Mouse (Mus musculus) splenic B cell, adult 2 months (primary cell): ENCODE measurements around the gene Idi2.
A peak's percentile ranks its signal among the peaks of the same experiment; 100 is the strongest.
"Not testable (repeated sequence)": the region's sequence is repeated elsewhere in the genome, so short reads cannot be mapped to it uniquely, and the experiment has no call there.

ENCODE experiments used
- DNase-seq: peaks from one replicate; pipeline ENCODE4 v3.0.0-alpha.2; 2011; ENCODE audit warnings: low read depth, low spot score
- H3K27me3 ChIP-seq: 2 replicates; pipeline ENCODE4 v1.6.1; 2012; ENCODE audit warnings: mild to moderate bottlenecking, low read length, moderate library complexity, mixed read lengths; ENCODE audit not compliant: control insufficient read depth, poor library complexity, insufficient read depth, severe bottlenecking
- H3K36me3 ChIP-seq: 2 replicates; pipeline ENCODE4 v1.6.1; 2012; ENCODE audit warnings: mild to moderate bottlenecking, low read length, moderate library complexity, mixed read lengths; ENCODE audit not compliant: control insufficient read depth, poor library complexity, insufficient read depth, severe bottlenecking

Idi2 gene

GRCm38 (mm10) chr13:8965224-8965623 lies 12.6 kb downstream of the Idi2 start:
- no peaks in the 10 kb centered on the region; the same call in 1 of the 2 replicates for H3K36me3 ChIP-seq
- DNase-seq: no peak
- no peaks in the 10 kb centered on the region for H3K27me3 ChIP-seq

- no peak for DNase-seq
- H3K36me3 ChIP-seq: peaks cover 5% of the 10 kb centered on the region
- no peaks in the 10 kb centered on the region for H3K27me3 ChIP-seq
Observed at GRCm38 (mm10) chr13:8967742-8968141, 15.1 kb downstream of the Idi2 start.

DNA sequence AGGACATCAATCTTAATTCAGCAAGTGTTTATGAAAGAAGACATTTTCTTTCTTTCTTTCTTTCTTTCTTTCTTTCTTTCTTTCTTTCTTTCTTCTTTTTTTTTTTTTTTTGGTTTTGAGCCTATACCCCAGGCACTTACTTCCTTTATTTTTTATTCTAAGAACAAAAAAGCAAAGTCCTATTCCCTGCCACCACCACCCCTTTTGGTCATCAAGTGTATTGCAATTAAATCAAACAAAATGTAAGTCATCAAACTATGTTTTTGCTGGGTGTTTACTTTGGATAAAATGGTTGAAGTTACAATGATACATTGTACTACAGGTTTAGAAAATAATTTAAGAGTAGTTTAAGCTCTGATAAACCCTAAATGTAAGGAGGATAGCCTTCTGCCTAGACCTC lies 19.7 kb downstream of the Idi2 start:
- Histone ChIP-seq H3K27me3 (no peaks in the 10 kb centered on the region), H3K36me3 (peaks cover 10% of the 10 kb centered on the region)
- DNase-seq: no peak

GRCm38 (mm10) chr13:8972972-8973371 lies 20.3 kb downstream of the Idi2 start:
- no peaks in the 10 kb centered on the region for H3K27me3 ChIP-seq
- peaks cover 12% of the 10 kb centered on the region for H3K36me3 ChIP-seq
- DNase-seq: no peak

- Histone ChIP-seq H3K36me3 (peaks cover 18% of the 10 kb centered on the region), H3K27me3 (no peaks in the 10 kb centered on the region)
- DNase-seq: no peak
Observed at GRCm38 (mm10) chr13:8992231-8992630, 39.6 kb downstream of the Idi2 start.

- DNase-seq: peak; percentile 64
- H3K27me3 ChIP-seq: no peaks in the 10 kb centered on the region
- peaks cover 9% of the 10 kb centered on the region for H3K36me3 ChIP-seq
Observed at GRCm38 (mm10) chr13:8995159-8995989, 42.7 kb downstream of the Idi2 start.

GRCm38 (mm10) chr13:8995990-8996786 lies 43.5 kb downstream of the Idi2 start, which contains the start of gene Gtpbp4:
Gene Gtpbp4 (minus strand): TSS chr13:8996083.
- peak; percentile 98 for DNase-seq
- peaks cover 6% of the 10 kb centered on the region; the same call in 1 of the 2 replicates for H3K36me3 ChIP-seq
- no peaks in the 10 kb centered on the region for H3K27me3 ChIP-seq

DNA sequence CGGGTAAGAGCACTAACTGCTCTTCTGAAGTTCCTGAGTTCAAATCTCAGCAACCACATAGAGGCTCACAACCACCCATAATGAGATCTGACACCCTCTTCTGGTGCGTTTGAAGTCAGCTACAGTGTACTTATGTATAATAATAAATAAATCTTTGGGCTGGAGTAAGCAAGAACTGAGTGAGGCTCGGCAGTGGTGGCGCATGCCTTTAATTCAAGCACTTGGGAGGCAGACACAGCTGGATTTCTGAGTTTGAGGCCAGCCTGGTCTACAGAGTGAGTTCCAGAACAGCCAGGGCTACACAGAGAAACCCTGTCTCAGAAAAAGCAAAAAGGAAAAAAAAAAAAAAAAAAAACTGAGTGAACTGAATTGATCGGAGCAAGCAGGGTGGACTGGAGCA lies 44.6 kb downstream of the Idi2 start:
- H3K27me3 ChIP-seq, H3K36me3 ChIP-seq, DNase-seq: not testable (repeated sequence)

GRCm38 (mm10) chr13:8999464-8999863 lies 46.8 kb downstream of the Idi2 start:
- no peaks in the 10 kb centered on the region for H3K36me3 ChIP-seq
- H3K27me3 ChIP-seq: no peaks in the 10 kb centered on the region
- DNase-seq: no peak

- H3K36me3 ChIP-seq: no peaks in the 10 kb centered on the region
- no peak for DNase-seq
Observed at GRCm38 (mm10) chr13:9003306-9003705, 50.6 kb downstream of the Idi2 start.

More at GRCm38 (mm10) chr13:9003306-9003705, 50.6 kb downstream of the Idi2 start:
- H3K27me3 ChIP-seq: no peaks in the 10 kb centered on the region
